ENCODE assay signal across 7 mouse cellular contexts in genomic region chr9:64810822-64811537, GRCm38 (mm10). TPM values are rescaled to one million over a fixed set of nuclear protein-coding genes. Genes with fewer than 3 reads are reported as not detected.
DNase-seq lines count a peak whose midpoint lies in the region; ATAC-seq lines count a peak whose summit lies in the region.

Gene Dennd4a (plus strand): TSS chr9:64811340.

- no peaks in the 10 kb centered on the region for H3K27me3 ChIP-seq in embryonic facial prominence, embryonic 11.5 days (ENCODE audit: control insufficient read depth, insufficient read depth, low read length)
- H3K27me3 ChIP-seq in limb, embryonic 10.5 days (ENCODE audit: low read depth, poor library complexity, severe bottlenecking): no peaks in the 10 kb centered on the region
- no peaks in the 10 kb centered on the region for H3K27me3 ChIP-seq in midbrain, embryonic 13.5 days

- peak; percentile 99 for DNase-seq in adrenal gland, postnatal 14 days
- peak; percentile 99 for DNase-seq in embryonic facial prominence, embryonic 11.5 days (ENCODE audit: low spot score)
- peak; percentile 96 for DNase-seq in kidney, adult 11 months
- DNase-seq in limb, embryonic 10.5 days (ENCODE audit: low spot score): peak; percentile 98
- DNase-seq in spleen, adult 12 weeks (ENCODE audit: low spot score): peak; percentile 97

- no peaks in the 10 kb centered on the region for H3K36me3 ChIP-seq in embryonic facial prominence, embryonic 11.5 days (replicated peaks; ENCODE audit: control insufficient read depth, insufficient read depth, low read depth, low read length)
- no peaks in the 10 kb centered on the region for H3K36me3 ChIP-seq in limb, embryonic 10.5 days
- H3K36me3 ChIP-seq in midbrain, embryonic 13.5 days: no peaks in the 10 kb centered on the region

- H3K4me3 ChIP-seq in embryonic facial prominence, embryonic 11.5 days (ENCODE audit: low read depth, low read length): peak within 1 kb of the TSS; percentile 85
- peak within 1 kb of the TSS; percentile 95 for H3K4me3 ChIP-seq in limb, embryonic 10.5 days
- H3K4me3 ChIP-seq in midbrain, embryonic 13.5 days (replicated peaks): peak within 1 kb of the TSS; percentile 75

- under 1% methylated on average over 40 of the region's 51 CpGs for WGBS in embryonic facial prominence, embryonic 11.5 days
- under 1% methylated on average over 49 of the region's 51 CpGs for WGBS in limb, embryonic 10.5 days
- WGBS in midbrain, embryonic 13.5 days: under 1% methylated on average over 50 of the region's 51 CpGs

- peak within 1 kb of the TSS; percentile 83 for H3K27ac ChIP-seq in embryonic facial prominence, embryonic 11.5 days (replicated peaks; ENCODE audit: low read depth, low read length)
- H3K27ac ChIP-seq in limb, embryonic 10.5 days: peak within 1 kb of the TSS; percentile 88
- H3K27ac ChIP-seq in midbrain, embryonic 13.5 days: peak within 1 kb of the TSS; percentile 97

- H3K4me1 ChIP-seq in embryonic facial prominence, embryonic 11.5 days (ENCODE audit: control insufficient read depth, insufficient read depth, low read length): no peaks in the 10 kb centered on the region
- H3K4me1 ChIP-seq in limb, embryonic 10.5 days: peaks cover 9% of the 10 kb centered on the region
- peaks cover 11% of the 10 kb centered on the region for H3K4me1 ChIP-seq in midbrain, embryonic 13.5 days (replicated peaks)

- peak; percentile 93 for ATAC-seq in embryonic facial prominence, embryonic 11.5 days (replicated peaks; ENCODE audit: insufficient number of reproducible peaks, low FRiP score, low TSS enrichment, low read depth)
- peak; percentile 83 for ATAC-seq in granulocyte monocyte progenitor cell, adult 5-6 weeks (replicated peaks; ENCODE audit: poor library complexity, severe bottlenecking)
- peak; percentile 98 for ATAC-seq in midbrain, embryonic 13.5 days

- H3K9ac ChIP-seq in embryonic facial prominence, embryonic 11.5 days (replicated peaks; ENCODE audit: low read length): peak within 1 kb of the TSS; percentile 74
- peak within 1 kb of the TSS; percentile 87 for H3K9ac ChIP-seq in midbrain, embryonic 13.5 days (replicated peaks)

- H3K4me2 ChIP-seq in embryonic facial prominence, embryonic 11.5 days (ENCODE audit: low read depth, low read length): peak within 1 kb of the TSS; percentile 71
- H3K4me2 ChIP-seq in midbrain, embryonic 13.5 days (replicated peaks): peak within 1 kb of the TSS; percentile 70

- H3K9me3 ChIP-seq in embryonic facial prominence, embryonic 11.5 days (replicated peaks; ENCODE audit: control insufficient read depth, low read length): no peaks in the 10 kb centered on the region
- H3K9me3 ChIP-seq in limb, embryonic 10.5 days (replicated peaks): no peaks in the 10 kb centered on the region
- no peaks in the 10 kb centered on the region for H3K9me3 ChIP-seq in midbrain, embryonic 13.5 days

RNA-seq across cellular contexts. Expression of gene Dennd4a, which starts in this region (rescaled TPM):
- total RNA-seq in adrenal gland, postnatal 14 days (2021): 18.6 and 20.7 TPM in 2 replicates
- 5.6 and 8.5 TPM in 2 replicates for polyA plus RNA-seq in embryonic facial prominence, embryonic 11.5 days (2014; fragmentation: Nextera tagmentation; extraction: Ambion mirVana)
- total RNA-seq in granulocyte monocyte progenitor cell, adult 5-6 weeks (2014; fragmentation: Nextera tagmentation): 39.8 and 61.0 TPM in 2 replicates
- total RNA-seq in granulocyte monocyte progenitor cell, adult 5-6 weeks (2017): 27.5 and 28.0 TPM in 2 replicates
- polyA plus RNA-seq in limb, embryonic 10.5 days (2016; fragmentation: Nextera tagmentation; extraction: Ambion mirVana): 5.3 and 7.9 TPM in 2 replicates
- 9.7 and 10.4 TPM in 2 replicates for polyA plus RNA-seq in midbrain, embryonic 13.5 days (2015; fragmentation: Nextera tagmentation; extraction: Ambion mirVana)

Comparison
In these comparisons a context has a peak if more than half of its experiments do, and no peak if none do; other contexts are left out.
1. Peak in every context shown above with its lines: DNase-seq, ATAC-seq, H3K4me3 ChIP-seq and H3K27ac ChIP-seq.